Mouse (Mus musculus): ENCODE results near the gene Ppme1.

Gene Ppme1

DNA sequence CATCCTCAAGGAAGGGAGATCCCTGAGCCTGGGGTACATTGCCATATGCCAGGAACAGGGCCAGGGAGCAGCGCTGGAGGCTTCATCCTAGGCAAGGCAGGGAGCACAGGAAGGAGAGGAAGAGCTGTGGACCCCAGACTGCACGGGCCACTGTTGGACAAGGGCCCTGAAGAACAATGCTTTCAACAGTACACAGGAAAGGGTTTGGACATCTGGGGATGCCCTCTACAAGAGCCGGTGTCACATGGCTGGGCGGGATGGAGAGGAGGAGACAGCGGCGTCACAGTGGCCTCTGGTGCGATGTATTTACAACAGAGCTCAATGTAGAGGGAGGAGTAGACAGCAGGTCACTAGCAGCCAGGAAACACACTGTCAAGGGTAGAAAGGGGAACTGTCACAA lies 44.6 kb downstream of the Ppme1 start:
- no peak for DNase-seq (ENCODE audit: low read depth, low spot score)

DNA sequence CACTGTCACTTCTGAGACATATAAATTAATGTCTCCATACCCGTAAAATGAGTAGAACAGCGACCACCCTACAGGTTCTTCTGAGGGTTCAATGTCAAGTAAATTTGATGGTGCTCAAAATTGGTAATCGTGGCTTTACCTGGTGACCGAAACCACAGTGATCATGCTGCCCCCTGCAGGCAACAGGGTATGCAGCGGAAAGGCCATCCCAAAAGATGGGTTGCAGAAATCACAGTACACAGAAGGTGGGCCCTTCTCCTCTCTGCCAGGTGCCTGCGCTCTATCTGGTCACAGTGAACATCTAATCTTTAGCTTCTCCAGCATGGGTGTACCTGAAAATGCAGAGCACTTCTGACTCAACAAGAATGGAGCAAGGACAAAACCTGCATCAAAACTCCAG lies 46.6 kb downstream of the Ppme1 start:
- peak; percentile 35 for DNase-seq (ENCODE audit: low read depth, low spot score)

DNA sequence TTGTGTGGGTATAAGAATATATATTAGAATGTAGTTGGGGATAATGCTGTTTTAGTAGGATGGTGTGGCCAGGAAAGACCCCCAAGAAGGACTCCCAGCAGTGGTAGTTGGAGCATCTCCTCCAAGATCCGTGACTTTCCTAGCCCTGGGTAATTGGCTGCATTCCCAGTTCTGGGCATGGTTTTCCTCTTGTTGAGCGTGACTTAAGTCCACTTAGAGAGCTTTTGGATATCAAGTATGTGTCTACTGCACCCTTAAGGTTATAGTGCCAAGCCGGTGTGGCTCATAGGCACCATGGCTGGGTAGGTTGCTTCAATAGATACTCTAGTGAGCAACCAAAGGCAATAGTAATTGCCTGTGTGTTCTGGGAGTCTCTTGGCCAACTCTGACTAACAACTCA lies 48.4 kb downstream of the Ppme1 start:
- no peak for DNase-seq (ENCODE audit: low read depth, low spot score)

DNA sequence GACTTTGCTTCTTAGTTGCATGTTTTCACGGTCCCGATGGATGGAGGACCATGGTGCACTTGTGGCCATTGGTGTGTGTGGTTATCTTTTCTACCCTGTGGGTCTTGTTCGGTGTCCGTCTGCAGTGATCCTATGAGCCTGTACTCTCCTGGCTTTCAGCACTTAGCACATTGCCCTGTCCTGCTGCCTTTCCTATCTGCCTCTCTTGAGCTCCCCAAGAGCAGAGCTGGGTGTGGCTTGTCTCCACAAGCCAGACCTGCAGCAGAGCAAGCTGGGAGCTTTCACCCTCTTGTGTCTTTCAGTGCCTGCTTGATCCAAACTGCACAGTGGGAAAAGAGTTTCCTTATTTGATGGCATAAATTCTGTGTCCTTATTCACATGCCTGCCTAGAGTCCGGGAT lies 54.6 kb downstream of the Ppme1 start:
- no peak for DNase-seq (ENCODE audit: low read depth, low spot score)

DNA sequence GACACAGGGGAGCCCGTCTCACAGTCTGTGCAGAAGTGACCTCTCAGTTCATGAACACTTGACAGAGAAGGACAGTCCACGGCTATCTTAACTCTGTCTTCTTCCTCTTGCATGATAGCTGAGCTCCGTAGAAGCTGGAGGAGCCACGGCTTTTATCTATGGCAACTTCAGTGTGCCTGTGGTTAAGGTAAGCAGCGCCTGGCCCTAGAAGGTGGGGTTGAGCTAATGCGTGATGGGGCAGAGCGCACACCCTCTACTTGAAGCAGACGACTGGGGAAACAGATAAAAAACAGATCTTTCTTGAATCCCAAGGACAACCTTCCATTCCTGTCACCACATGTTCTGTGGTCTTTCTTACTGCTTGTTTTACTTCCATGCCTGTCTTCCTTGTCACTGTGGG lies 55.2 kb downstream of the Ppme1 start:
- DNase-seq (ENCODE audit: low read depth, low spot score): no peak

DNA sequence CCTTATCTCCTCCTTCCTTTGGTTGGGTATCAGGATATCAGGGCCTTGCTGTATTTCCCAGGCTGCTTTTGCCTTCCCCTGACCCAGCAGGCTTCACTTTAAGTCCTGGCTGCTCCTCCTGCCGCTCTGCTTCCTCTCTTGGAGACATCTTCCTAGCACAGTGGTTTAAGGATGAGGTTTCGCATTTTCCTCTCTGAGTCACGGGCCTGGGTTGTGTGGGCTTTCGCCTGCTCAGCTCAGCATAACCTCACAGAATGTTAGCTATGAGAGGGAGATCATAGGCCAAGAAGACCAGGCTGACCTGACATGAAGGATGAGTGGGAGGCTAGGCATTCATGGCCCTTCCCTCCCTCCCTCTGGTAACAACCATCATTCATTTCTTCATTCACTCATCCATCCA lies 59.4 kb downstream of the Ppme1 start:
- no peak for DNase-seq (ENCODE audit: low read depth, low spot score)

DNA sequence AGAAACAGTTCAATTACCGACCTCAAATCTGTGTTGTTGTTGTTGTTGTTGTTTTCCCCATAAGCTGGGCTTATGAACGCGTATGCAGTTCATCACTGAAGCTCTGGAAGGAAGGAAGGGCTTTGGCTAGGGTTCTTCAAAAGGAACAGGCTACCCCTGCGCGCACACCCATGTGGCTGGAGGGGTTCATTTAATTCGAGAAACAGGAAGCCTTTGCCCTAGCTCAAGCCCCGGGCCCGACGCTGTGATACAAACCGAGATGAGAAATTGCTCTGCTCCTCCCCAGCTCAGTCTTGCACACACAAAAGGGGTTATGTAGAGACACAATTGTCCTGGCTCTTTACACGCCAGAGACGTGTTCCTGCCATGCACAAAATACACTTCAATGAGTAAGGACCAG lies 61.8 kb downstream of the Ppme1 start:
- DNase-seq (ENCODE audit: low read depth, low spot score): no peak

DNA sequence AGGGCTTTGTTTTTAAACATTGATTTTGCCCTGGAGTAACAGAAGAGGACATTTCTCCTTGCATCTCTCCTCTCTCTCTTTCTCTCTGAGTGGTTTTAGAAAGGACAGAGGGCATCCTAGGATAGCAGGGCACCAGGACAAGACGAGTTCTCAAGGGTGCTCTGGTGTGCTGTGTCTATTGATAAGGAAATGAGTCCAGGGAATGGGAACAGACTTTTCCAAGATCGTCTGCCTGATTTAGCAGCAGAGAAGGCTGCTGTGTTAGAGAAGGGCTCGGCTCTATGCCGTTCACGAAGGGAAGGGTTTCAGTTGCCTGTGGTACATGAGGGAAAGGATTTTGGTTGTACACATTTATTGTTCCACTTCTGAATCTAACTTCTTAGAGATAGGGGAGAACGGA lies 62.4 kb downstream of the Ppme1 start:
- no peak for DNase-seq (ENCODE audit: low read depth, low spot score)

DNA sequence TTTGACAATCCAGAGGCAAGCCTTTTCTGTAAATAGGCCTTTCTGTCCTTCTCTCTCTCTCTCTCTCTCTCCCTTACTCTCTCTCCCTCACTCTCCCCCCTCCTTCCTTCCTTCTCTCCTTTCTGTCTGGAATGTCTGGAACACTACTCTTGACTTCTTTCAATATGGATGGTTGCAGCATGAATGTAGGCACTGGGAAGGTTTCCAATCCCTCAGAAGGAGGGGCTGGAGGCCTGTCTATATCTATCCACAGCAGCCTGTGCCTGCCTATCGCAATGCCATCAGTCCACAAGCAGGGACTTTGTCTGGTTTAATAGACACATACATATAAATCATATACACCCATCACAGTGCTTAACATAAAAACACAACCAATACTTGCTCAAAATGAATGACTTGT lies 62.9 kb downstream of the Ppme1 start:
- DNase-seq (ENCODE audit: low read depth, low spot score): no peak

DNA sequence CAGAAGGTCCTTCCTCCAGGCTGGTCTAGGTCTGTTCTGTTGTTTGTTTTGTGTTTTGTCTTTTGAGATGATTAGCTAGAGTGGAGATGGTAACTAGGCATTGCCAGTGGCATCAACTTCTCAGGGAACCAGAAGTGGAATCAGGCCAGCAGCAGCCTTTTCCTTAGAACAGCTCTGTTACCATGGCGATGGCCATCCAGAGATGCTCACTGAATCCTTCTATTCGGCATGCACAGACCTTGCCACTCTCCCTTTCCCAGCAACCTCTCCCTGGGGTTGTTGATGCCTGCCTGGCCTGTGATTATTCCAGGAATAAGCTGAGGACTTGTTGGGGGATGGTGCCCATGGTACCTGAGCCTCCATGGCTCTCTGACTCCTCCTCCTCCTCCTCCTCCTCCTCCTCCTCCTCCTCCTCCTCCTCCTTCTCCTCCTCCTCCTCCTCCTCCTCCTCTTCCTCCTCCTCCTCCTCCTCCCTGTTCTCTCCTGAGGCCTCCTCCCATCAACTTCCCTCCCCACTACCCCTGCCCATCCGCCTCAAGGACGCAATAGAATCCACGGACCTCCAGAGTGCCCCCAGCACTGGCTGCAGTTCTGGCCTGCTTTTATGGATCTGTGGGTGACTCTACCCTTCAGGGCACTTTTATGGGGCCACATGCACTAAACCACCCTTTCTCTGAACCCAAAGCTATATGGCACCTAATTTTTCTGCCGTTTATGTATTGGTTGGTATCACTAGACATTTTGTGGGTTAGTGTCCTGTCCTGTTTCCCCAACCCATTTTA lies 64.0 kb downstream of the Ppme1 start:
- DNase-seq (ENCODE audit: low read depth, low spot score): no peak

DNA sequence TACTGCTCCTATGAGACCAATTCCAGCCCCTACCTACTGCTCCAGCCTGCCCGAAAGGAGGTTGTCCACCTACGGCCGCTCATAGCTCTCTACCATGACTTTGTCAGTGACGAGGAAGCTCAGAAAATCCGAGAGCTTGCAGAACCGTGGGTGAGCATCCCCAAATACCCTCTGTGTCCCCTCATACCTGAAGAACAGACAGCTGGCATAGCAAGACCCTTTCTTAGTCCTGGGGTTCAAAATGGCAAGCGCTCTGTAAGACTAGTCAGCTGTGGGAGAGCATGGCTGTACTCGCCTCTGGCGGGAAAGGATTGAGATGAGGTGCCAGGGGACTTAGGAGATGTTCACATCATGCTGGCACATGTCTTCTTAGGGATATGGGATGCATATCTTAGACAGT lies 66.2 kb downstream of the Ppme1 start:
- no peak for DNase-seq (ENCODE audit: low read depth, low spot score)

DNA sequence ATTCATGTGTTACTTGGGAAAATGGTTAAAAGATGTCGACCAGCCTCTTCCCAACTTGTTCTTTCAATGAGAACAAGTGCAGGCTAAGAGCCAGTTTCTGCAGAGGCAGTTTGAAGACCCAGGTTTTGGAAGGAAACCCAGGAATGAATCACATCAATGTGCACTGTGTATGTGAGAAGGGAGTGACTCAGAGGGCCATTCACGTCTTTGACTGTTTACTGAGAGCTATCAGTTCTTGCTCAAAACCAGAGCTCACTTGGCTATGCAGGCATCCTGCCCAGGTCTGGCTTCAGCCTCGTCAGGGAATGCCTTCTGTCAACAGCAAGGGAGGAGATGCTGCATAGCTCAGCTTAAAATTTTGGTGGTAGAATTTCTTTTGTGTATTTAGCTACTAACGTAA lies 69.8 kb downstream of the Ppme1 start:
- no peak for DNase-seq (ENCODE audit: low read depth, low spot score)

DNA sequence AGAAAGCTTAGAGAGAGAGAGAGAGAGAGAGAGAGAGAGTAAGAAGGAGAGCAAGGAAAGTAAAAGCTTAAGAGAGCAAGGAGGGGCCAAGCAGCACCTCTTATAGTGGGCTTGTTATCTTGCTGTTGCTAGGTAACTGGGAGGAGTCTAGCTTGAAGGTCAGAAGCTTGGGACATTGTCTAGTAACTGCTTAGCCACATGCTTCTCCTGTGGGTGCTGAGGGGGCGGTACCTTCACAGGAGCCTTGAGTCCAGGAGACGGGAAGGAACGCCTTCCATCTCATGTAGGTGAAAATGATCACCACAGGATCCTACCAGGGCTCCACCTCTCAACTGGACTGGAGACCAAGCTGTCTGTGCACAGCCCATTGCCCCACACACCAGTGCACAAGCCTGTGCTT lies 70.7 kb downstream of the Ppme1 start:
- DNase-seq (ENCODE audit: low read depth, low spot score): no peak

DNA sequence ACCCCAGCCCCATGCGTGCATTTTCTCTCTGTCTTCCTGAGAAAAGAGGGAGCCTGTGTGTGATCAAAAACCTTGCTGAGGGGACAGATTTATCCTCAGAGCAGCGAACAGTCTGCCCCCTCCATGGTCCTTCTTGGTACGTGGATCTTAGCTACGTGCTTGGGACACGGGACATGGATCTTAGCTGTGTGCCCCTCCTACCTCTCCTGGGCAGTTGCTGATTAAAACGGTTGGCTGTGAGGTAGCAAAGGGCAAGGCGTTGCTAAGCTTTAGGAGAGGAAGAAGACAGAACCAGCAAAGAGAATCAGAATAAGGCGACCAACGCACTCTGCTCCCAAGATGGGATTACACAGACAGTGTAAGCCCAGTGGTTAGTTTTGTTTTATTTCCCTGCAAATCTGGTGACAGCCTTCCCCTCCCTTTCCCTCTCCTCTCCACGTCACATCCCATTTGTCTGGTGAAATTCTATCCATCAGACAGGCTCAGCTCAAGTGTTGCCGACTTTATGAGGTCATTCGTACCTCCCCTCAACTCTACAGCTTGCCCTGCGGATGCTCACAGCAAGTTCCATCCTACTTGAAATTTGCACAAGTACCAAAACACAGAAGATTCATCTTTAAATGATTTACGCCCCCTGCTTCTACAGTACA lies 73.1 kb downstream of the Ppme1 start:
- DNase-seq (ENCODE audit: low read depth, low spot score): no peak

DNA sequence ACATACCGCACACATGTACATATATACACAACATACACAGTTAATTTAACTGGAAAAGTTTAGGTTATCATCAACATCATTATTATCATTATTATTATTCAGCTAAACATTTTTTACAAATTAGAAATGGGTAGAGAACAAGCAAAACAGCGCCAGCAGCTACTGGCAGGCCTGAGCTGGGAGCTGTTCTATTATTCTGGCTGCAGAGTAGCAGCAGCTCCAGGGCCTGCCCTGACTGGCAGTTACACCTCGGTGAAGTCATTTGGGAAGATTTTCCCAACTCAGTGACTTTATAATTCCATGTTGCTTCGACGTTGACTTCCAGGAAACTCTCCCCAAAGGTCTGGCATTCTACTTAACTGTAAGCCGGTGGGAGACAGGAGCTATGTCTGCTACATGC lies 75.4 kb downstream of the Ppme1 start:
- DNase-seq (ENCODE audit: low read depth, low spot score): no peak

DNA sequence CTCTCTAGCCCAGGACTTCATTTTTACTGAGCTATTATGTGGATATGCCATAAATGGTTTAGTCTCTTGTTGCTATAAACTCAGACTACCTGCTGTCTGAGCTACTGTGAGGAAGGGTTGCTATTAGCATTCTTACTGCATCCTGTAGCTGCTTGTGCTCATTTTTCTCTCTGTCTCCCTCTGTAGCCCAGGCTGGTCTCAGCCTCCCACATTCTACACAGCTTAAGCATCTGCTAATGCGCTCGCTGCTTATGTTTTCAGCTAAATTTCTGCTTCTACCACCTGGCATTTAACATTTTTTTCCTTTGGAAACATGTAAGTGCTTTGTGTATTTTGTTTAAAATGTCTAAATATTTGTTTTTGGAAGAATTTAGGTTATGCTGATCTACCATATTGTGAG lies 76.4 kb downstream of the Ppme1 start:
- DNase-seq (ENCODE audit: low read depth, low spot score): no peak

DNA sequence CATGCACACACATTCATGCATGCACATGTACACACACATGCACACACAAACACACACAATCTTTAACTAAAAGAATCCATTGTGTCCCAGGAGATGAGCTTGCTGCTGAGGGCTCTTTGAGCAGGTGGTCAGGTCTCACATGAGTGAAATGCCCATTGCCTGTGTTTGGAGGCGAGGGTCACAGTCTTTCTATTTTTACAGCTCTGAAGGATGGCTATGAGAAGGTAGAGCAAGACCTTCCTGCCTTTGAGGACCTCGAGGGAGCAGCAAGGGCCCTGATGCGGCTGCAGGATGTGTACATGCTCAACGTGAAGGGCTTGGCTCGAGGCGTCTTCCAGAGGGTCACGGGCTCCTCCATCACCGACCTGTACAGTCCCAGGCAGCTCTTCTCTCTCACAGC lies 78.6 kb downstream of the Ppme1 start:
- DNase-seq (ENCODE audit: low read depth, low spot score): no peak

DNA sequence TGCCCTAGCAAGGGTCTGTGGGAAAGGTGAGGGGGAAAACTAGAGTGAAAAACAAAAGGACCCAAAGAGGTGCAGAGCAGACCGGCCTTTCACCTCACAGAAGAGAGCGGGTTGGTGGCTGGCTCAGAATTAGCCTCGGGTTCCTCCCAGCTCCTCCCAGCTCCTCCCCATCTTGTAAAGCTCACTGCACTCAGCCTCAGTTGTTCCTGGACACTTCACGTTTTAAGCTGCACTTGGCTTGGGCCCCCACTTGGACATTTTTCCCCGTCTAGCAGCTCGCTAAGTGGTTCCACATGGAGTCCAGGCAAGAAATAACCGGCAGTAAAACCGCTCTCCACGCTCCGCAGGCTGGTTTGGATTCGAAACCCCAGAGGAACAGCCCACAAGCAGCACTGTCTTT lies 83.5 kb downstream of the Ppme1 start:
- peak; percentile 54 for DNase-seq (ENCODE audit: low read depth, low spot score)

DNA sequence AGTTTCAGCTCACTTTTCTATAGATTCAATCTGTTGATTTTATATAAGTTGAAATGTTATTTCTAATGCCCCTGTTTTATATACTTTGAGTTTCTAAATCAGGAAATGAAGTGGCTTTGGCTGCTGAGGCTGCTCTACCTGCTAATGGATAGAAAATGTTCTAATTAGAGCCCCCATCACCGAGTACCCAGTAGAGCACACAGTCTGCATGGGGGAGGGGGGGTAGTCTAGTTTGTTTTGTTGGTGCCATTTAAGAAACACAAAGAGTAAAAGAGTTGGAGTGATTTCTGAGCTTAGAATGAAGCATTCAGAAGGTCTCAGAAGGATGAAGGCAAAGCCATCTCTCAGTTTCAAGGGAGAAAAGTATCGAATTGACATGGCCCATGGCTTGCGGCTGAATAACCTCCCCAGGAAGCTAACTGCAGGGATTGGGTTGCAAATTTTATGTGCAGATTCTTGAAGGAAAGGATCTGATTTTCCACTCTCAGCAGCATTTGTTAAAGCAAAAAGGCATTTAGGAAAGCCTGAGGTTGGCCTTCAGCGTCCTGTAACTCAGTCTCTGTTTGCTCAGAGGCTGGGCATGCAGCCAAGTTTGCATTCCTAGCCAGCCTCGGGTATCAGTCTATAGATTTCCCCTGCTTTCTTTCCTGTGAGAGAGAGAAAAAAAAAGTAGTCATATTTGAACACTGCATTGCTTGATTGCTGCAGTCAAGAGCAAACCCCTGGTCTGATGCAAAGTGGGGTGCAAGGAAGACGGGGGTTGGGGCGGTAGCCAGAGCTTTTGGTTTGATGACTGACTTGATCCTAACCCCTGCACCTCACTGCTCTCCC lies 84.1 kb downstream of the Ppme1 start:
- DNase-seq (ENCODE audit: low read depth, low spot score): peak; percentile 76

DNA sequence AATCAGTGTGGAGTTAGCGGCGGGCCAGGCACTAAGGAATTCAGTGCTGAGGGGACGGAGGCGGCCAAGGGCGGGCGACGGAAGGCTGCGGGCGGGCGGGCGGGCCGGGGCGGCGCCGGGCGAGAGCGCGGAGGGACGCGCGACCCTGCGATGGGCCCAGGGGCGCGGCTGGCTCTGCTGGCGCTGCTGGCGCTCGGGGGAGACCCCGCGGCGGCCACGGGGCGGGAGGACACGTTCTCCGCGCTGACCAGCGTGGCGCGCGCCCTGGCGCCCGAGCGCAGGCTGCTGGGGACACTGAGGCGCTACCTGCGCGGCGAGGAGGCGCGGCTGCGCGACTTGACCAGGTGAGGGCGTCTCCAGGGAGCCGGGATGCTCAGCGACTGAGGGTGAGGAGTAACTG lies 86.7 kb downstream of the Ppme1 start, which contains the start of gene P4ha3:
P4ha3 (plus strand) TSS at position 138 of the 400 bp plus-strand sequence.
- peak; percentile 61 for DNase-seq (ENCODE audit: low read depth, low spot score)

DNA sequence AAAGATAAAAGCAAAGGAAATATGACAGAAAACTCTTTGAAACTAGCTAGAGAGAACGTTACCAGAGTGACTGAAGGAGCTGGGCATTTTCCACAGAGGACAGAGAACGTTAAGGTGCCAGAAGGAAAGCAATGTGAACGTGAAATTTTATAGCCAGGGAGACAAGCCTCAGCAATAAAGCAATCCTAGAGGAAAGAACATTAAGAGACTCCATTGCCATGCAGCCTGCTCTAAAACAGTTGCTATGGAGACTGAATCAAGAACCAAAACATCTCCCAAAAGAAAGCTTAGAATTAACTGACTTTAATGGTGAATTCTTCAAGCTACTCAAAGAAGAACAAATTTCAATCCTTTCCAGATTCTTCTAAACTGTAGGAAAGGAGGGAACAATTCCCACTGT lies 88.8 kb downstream of the Ppme1 start:
- DNase-seq (ENCODE audit: low read depth, low spot score): no peak

DNA sequence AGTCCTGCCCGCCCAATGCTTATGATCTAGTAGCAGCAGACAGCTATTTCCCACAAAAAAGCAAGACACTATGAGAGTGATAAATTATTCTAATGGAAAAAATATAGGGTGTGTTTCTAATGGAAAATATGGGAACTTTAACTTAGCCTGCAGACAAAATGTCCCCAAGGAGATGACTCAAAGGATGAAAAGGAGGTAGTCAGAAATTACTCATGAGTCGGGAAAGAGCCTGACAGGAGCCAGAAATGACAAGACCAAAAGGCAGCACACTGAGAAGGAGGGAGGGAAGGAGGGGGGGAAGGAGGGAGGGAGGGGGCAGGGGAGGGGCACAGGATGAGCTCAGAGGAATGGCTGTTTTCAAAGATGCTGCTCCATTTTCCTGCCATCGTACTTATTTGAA lies 90.5 kb downstream of the Ppme1 start:
- DNase-seq (ENCODE audit: low read depth, low spot score): no peak

DNA sequence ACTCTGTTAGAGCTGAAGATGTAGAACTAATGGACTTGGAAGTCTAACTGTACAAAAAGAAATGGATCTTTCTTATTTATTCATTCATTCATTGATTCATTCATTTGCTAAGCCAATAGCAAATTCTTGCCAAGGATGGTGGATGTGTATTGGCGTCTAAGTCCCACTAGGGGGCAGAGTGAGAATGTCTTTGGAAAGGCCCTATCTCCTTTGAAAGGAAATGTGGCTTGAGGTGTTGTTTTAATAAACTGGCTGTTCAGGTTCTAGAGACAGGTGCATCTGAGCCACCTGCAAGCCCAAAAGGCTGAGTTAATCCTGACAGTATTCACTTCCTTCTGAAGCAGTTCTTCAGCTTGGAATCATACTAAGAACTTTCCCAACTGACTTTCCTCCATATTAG lies 92.3 kb downstream of the Ppme1 start:
- DNase-seq (ENCODE audit: low read depth, low spot score): peak; percentile 70
